Mouse (Mus musculus): ENCODE results near the gene Gorasp1. TPM values are rescaled to one million over a fixed set of nuclear protein-coding genes. Genes with fewer than 3 reads are reported as not detected.

The Gorasp1 gene
- total RNA-seq, 2 experiments from 2014 or later: 17.2 to 19.3 TPM

DNA sequence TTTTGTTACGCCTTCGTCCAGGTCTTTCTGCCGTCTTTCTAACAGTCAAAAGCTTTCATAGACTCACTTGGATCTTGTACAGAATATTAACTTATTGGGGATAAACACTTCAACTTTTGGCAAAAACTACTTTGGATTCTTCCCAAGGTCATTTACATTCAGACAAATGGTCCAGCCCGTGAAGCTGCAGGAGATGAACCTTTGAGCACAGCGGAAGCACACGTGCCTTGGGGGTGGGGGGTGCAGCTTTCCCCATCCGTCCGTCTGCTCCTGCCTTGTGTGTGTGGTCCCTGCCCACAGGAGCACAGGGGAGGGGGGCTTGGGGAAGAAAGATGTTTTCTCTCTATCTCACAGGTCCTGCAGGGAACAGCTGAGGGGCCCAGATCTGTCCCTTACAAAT lies 11.6 kb downstream of the Gorasp1 start:
- DNase-seq: no peak

DNA sequence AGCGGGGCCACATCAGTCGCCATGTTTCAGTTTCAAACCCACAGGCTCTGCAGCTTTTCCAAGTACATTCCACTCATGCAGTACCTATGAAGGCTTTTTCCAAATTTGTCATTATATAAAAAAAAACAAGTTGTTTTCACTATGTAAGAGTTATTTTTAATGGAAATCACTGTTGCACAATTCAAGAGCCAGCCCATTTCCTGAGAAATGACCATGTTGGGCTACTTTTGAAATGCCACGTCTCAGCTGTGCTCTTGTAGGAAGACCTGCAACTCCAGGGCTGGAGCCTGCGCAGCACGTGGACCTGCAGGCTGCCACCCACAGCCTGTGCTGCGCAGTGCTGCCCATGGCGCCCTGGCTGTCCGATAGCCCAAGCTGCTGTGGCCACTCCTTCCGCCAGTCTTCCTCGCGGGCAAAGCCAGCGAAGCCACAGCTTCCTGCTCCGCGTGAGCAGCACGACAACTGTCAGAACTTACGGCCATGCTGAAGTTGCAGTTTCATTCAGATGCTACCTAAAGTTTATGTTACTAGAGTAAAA lies 12.2 kb downstream of the Gorasp1 start:
- no peak for DNase-seq

DNA sequence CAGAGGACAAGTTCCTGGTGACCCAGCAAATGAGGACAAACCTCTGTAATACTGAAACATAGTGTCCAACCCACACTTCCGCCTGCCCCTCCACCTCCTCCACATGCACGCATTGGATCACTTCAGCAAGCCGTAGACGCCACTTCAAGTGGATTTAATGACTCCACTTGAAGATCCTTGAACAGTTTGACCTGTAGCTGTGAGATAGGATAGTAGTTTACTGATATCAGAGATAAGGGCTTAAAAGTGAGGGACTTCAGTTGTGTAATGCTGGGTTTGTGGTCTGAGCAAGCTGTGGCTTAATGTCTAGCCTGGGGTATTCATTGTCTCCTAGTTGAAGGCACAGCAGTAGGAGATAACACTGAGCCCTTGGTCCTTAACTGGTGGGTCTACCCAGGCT lies 13.9 kb downstream of the Gorasp1 start:
- no peak for DNase-seq

DNA sequence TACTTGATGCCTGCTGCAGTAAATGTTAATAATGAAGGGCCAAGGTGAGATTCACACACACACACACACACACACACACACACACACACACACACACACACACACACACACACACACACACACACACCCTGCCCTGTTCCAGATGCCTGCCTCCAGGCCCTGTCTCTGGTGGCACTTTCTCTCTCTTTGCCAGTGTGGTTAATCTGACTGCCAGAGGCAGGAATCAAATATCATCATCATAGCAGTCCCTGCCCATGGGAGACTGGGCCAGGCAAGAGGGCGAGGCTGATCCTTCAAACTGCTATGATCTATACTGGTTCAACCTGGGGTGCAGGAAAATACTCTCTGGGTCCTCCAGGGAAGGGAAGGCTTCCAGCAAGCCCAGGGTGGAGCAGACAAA lies 17.5 kb downstream of the Gorasp1 start:
- DNase-seq: no peak

DNA sequence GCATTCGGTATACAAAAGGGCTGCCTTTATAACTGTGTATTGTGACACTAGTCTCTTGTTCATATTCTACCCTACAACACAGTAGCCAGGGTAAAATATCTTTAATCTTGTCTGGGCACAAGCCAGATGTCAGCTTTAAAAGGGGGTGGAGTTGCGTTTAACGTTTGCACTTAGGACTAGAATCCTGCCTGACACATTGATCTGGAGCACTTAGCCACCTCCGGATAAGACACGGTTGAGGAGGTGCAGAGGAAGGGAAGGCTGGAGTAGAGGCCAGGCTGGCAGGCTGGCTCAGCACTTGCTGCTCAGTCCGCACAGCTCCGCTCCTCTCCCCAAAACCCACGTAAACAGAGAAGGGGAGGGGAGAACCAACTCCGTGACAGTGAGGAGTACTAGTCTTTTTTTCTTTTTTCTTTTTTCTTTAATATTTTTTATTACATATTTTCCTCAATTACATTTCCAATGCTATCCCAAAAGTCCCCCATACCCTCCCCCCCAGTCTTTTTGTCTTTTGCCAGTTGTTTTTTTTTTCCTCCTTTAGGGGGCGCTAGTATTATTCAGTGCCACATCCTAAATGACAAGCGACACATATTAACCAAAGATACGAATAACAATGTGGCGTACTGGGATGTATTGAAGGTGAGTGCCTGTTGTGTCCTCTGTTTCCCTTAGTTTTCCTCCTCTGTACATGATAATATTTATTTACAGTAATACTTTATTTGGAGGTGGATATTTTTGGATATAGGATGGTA lies 24.1 kb downstream of the Gorasp1 start:
- no peak for DNase-seq

DNA sequence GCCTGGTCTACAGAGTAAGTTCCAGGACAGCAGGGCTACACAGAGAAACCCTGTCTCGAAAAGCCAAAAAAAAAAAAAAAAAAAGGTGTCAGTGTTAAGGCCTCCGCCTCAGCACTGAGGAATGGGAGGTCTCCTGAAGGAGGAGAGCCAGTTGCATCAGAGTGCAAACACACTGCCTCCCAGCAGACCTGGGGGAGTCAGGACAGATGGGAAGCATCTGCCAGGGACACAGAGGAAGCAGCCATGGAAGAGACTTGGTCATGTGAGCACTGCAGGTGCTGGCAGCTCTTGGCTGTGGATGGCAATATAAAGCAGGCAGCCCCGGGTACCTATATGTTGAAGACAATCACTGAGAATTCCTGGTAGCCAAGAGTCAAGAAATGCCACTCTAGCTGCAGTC lies 27.4 kb downstream of the Gorasp1 start:
- no peak for DNase-seq

DNA sequence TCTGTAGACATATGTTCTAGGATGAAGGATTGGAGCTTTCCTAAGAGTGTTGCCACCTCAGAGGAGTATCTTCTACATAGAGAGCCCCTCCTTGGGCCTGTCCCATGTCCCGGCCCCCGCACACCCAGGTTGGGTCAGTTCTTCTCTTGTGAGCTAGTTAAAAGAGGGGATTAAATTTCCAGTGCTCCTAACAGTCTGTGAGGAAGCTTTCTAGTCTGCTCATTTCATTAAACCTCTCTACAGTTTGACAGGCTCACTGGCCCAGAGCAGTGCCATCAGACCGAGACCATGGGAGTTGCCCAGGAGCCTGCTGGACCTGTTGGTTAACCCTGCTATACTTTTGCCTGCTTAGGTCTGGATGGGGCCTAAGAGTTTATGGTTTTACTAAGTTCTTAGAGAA lies 28.7 kb downstream of the Gorasp1 start:
- DNase-seq: no peak

DNA sequence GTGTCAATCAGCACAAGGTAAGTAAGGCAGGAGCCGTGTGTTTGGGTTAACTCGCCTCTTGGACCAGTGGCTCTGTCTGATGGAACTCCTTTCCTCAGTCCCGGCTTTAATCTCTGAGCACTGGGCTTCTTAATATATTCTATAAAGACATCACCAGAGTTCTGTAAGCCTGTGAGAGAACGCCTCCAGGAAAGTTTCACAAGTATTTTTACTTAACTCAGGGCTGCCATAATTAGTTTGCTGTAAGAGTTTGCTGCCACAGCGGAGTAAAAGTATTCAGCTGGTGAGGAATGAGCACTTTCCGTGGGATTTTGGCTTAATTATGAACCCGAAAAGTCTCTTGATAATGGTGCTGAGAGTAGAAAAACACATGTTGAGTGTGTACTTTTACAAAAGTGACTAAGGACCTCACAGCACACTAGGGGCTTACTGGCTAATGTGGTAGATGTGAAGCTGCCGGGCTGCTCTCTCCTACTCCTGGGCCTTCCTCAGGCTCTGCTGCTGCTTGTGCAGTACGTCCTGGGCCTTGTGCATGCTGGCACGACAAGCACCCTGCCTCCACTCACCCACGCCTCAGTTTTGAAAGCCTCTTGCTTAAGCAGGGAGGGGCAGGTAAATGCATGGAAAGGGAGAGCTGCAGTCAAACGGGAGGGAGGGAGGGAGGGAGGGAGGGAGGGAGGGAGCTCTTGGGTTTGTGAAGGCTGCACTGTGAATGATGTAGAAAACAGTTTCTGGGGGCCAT lies 34.8 kb downstream of the Gorasp1 start:
- DNase-seq: no peak

DNA sequence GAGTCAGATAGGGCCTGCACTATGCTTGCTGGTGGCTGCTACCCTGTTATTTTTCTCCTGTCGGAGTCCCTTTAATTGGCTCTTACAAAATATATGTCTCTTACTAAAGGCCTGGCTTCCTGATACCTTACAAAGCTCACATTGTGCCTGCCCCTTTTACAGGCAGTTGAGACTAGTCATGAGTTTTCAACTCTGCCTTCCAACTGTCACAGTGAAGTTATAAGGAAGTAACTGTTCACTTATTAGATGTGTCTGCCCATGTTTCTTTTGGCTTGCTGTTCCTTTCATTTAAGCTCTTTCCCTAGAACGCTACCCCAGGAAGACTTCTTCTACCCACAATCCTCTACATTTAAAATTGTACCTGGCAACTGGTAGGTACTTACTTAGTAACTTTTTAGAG lies 37.9 kb downstream of the Gorasp1 start:
- DNase-seq: no peak

DNA sequence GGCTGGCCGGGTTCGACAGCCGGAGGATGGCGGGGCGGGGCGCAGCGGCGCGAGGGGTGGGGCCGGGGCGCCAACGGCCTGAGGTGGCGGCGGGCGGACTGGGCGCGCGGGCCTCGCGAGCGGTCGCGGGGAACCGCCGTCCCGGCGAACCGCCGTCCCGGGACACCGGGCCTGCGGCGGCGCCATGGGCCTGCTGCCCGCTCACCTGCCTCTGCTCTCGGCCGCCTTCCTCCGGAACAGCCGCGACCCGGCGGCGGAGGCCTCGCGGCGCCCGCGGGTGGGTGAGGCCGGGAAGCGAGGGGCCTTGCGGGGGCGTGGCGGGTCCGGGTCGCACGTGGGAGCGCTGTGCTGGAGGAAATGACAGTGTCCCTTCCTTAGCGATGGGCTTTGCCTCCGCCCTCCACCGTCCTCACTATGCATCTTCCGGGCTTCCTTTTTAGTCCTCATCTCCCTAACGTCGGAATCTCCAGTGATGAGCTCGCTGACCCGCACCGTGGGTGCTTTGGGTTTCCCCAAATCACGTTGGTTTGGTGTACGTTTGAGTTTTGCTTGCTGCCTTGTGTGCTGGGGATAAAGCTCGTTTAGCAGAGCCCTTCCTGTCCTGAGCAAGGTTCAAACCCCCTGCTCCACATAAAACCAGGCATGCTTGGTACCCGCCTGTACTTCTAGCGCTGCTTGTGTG lies 42.2 kb downstream of the Gorasp1 start:
- DNase-seq: peak; percentile 48

DNA sequence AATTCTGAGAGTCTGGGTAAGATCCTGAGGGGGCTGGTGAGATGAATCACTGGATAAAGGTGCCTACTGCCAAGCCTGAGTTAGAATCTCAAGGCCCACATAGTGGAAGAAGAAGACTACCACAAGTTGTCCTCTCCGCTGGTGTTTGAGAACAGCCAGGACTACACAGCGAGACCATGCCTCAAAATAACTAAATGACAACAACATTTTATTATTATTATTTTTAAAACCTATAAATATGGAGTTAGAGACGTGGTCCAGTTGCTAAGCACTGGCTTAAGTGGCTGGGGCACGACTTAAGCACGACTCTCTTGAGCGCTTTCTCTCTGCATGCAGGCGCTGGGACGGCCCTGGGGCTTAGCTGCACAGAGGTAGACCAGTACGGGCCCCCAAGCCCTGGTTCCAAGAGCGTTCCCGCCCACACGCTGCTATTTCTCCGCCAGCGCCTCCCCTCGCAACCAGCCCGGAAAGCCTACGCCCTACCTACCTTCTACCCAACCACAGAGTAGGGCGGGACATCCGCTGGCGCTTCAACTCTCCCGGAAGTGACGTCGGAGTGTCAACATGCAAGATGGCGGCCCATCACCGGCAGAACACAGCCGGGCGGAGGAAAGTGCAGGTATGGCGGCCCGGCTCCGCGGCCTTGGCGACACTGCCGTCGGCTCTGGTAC lies 42.9 kb downstream of the Gorasp1 start, which contains the start of gene Wdr48:
Wdr48 (plus strand) TSS at position 540 of the 671 bp plus-strand sequence.
- peak; percentile 94 for DNase-seq

DNA sequence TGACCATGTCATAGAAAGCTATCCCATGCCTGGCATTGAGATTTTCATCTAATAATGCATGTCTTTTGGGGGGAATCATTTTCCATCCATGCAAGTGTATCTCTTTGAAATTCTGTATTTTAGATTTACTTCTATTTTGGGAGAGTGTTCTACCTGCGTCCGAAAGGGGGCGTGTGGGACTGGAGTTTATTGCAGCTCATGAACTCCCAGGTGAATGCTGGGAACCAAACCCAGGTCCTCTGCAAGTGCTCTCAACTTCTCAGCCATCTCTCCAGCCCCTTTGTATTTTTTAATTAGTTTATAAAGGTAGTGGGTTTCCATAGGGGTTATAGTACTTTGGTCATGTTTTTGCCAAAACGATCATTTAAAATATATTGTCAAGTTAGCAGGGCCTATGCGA lies 43.5 kb downstream of the Gorasp1 start:
- DNase-seq: no peak

DNA sequence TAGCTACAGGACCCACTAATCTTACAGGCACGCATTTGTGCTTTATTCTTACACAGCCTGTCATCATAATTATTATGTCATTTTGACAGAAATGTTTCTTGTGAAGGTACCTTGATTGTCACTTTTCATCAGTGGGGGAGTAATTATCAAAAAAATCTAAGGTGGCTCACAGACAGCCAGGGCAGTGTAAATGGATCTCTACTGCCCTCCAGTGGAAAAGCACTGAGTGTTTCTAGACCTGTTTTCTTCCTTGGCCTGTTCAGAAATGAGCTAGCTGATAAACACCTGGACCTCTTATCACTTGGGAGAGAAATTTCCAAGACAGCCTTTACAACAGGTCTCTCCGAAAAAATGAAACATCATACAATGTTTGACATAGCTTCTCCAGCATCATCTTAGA lies 46.7 kb downstream of the Gorasp1 start:
- no peak for DNase-seq

DNA sequence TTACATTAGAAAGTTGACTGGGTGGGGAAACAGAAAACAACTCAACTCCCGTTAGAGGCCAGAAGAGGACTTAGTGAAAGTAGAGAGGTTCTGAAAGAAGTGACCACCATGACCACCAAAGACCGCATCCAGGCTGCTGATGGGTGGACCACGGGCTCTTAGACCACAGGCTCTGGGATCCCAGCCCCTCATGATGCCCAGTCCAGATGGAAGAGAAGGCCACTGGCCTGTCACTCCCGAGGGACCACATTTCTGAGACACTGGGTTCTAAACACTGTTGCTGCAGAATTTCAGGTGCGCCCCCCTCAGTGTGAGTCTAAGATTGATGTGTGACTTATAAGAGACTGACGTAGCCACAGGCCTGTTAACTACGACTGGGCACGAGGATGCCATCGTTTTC lies 47.9 kb downstream of the Gorasp1 start:
- DNase-seq: no peak

DNA sequence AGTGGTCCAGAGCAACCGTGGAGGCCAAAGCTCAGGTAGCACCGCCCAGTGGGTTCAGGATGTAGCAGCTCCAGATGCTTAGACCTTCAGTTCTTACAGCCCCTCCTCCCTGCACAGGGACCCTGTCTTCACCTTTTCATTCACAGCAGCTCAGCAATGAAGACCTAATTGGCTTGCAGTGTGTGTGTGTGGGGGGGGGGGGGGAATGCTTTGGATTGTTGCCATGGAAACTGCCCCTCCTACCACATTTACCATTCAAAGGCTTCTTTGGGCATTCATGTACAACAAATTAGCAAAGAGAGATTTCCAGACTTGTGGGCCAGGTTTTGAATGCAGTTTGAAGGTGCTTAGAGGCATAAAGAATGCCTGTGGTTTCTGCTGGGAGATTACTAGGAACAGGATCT lies 48.5 kb downstream of the Gorasp1 start:
- no peak for DNase-seq

DNA sequence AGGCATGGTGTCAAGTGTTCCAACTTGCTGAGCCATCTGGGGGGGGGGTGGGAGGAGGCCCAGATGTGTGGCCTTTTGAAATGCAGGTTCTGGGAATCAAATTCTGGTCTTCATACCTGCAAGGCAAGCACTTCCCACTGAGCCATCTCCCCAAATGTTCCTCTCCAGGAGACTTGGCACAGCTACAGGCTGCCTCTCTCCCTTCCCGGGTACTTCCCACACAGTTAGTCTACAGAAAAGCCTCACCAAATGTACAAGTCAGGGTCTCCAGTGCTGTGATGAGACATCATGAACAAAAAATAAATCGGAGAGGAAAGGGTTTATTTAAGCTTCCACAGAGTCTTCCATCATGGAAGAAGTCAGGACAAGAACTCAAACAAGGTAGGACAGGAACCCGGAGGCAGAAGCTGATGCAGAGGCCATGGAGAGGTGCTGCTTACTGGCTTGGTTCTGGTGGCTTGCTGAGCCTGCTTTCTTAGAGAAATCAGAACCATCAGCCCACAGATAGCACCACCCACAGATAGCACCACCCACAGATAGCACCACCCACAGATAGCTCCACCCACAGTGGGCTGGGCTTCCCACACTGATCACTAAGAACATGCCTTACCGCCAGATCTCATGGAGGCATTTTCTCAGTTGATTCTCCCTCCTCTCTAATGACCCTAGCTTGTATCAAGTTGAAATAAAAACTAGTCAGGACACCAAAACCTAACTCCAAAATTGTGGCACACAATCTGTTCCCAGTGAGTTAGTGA lies 50.0 kb downstream of the Gorasp1 start:
- no peak for DNase-seq

Other genes starting within 250 kb of the Gorasp1 start
- gene Scn10a, start 218.2 kb downstream of the Gorasp1 start, total RNA-seq (2021): not detected
- under 1 TPM in 1 of 2 experiments, not detected in 1; 0.05 TPM for gene Scn11a, start 112.1 kb downstream of the Gorasp1 start, total RNA-seq (2021)
- gene Wdr48, start 42.7 kb downstream of the Gorasp1 start, total RNA-seq (2021): 10 to 100 TPM; 12.0 to 12.3 TPM
- not detected for gene Ttc21a, start within 50 bp of the Gorasp1 start, total RNA-seq (2021)
- 1 to 10 TPM; 2.4 to 3.6 TPM for gene Csrnp1, start 47.1 kb upstream of the Gorasp1 start, total RNA-seq (2021)
- gene Xirp1, start 86.0 kb upstream of the Gorasp1 start, total RNA-seq (2021): 100 to 1,000 TPM; 105 to 112 TPM
- under 1 TPM; 0.24 to 0.61 TPM for gene Cx3cr1, start 132.3 kb upstream of the Gorasp1 start, total RNA-seq (2021)
- gene Ccr8, start 154.5 kb upstream of the Gorasp1 start, total RNA-seq (2021): not detected
- gene Slc25a38, start 172.8 kb upstream of the Gorasp1 start, total RNA-seq (2021): 10 to 100 TPM; 10.1 to 10.4 TPM
- 100 to 1,000 TPM; 388 to 402 TPM for gene Rpsa, start 190.1 kb upstream of the Gorasp1 start, total RNA-seq (2021)
- gene Mobp, start 212.1 kb upstream of the Gorasp1 start, total RNA-seq (2021): not detected